13 mouse cellular contexts compared by ENCODE assay signal in genomic region chr3:39010544-39010943, GRCm38 (mm10).
A peak's percentile ranks its signal among the peaks of the same experiment; 100 is the strongest.
DNase-seq lines count a peak whose midpoint lies in the region; ATAC-seq and TF ChIP-seq lines count a peak whose summit lies in the region.
"Had no signal": no experiment of that assay in that cellular context is flagged by ENCODE, and none has a peak within 500 bp of the region (broad histone marks: within the 10 kb centered on the region; RNA-seq: fewer than 3 reads in every experiment).

No protein-coding gene starts in this region.

- no peak for TF ChIP-seq EP300 in heart, adult 2 months (IDR thresholded peaks at IDR 0.05; ENCODE audit: insufficient read depth, low read depth, low read length)

- H3K27ac ChIP-seq in heart, adult 2 months = no peak overlapping the region
- 0 out of 2 replicates have a peak overlapping the region, but pooled peaks have one; percentile 21 for H3K27ac ChIP-seq in forebrain, postnatal 0 days (ENCODE audit: low read depth, low read length)
- no peak overlapping the region for H3K27ac ChIP-seq in embryonic facial prominence, embryonic 10.5 days (replicated peaks)
- H3K27ac ChIP-seq: limb, embryonic 13.5 days had no signal

- peak; percentile 81 for DNase-seq in heart, adult 11 months
- no peak for DNase-seq in heart, adult 2 months
- DNase-seq in brain, embryonic 14.5 days (ENCODE audit: low read depth) = peak; percentile 81
- peak; percentile 26 for DNase-seq in forebrain, postnatal 0 days
- DNase-seq in left cerebral cortex, postnatal 14 days (ENCODE audit: low spot score in 2 of 2) = peak; percentile 25 to 61
- no peak for DNase-seq in kidney, adult 18-20 months
- DNase-seq in embryonic facial prominence, embryonic 10.5 days (ENCODE audit: low spot score) = no peak
- DNase-seq in spleen, adult 18-20 months = no peak
- DNase-seq: heart, postnatal 10 days; lung, postnatal 14 days; thymus, adult 18-20 months had no signal

- peak; percentile 51; the same call in 1 of the 2 replicates for ATAC-seq in forebrain, postnatal 0 days

- intact Hi-C loops in heart, adult 2 months (cut with DNase I) = no loop called here
- intact Hi-C loops in left cerebral cortex, postnatal 14 days (cut with DNase I) = no loop called here

- no peaks in the 10 kb centered on the region for H3K79me2 ChIP-seq in heart, adult 2 months (replicated peaks; ENCODE audit: control insufficient read depth, insufficient read depth, low read length)

- no peak overlapping the region for H3K4me2 ChIP-seq in forebrain, postnatal 0 days (ENCODE audit: low read depth)
- H3K4me2 ChIP-seq: limb, embryonic 13.5 days had no signal

- no peaks in the 10 kb centered on the region for H3K36me3 ChIP-seq in heart, adult 2 months (ENCODE audit: control insufficient read depth, insufficient read depth, low read length)
- H3K36me3 ChIP-seq in forebrain, postnatal 0 days (ENCODE audit: insufficient read depth) = peaks cover 23% of the 10 kb centered on the region
- peaks cover 59% of the 10 kb centered on the region for H3K36me3 ChIP-seq in embryonic facial prominence, embryonic 10.5 days (replicated peaks)

- no peak overlapping the region for H3K9ac ChIP-seq in heart, adult 2 months (ENCODE audit: low read depth, low read length)
- no peak overlapping the region for H3K9ac ChIP-seq in forebrain, postnatal 0 days
- H3K9ac ChIP-seq: limb, embryonic 13.5 days had no signal

- TF ChIP-seq POLR2A in heart, adult 2 months (IDR thresholded peaks at IDR 0.05; ENCODE audit: insufficient read depth, low read depth, low read length) = no peak
- no peak for TF ChIP-seq POLR2A in brain, embryonic 14.5 days (IDR thresholded peaks at IDR 0.05; ENCODE audit: borderline replicate concordance, extremely low read depth, insufficient read depth, insufficient read length, poor library complexity, severe bottlenecking)

- no peaks in the 10 kb centered on the region for H3K27me3 ChIP-seq in heart, adult 2 months (ENCODE audit: control insufficient read depth, insufficient read depth, low read length)
- no peaks in the 10 kb centered on the region for H3K27me3 ChIP-seq in forebrain, postnatal 0 days (ENCODE audit: insufficient read depth, low read length)
- no peaks in the 10 kb centered on the region for H3K27me3 ChIP-seq in embryonic facial prominence, embryonic 10.5 days (replicated peaks; ENCODE audit: low read depth, poor library complexity, severe bottlenecking)
- H3K27me3 ChIP-seq: CH12.LX; limb, embryonic 13.5 days had no signal

- 65% methylated on average over 7 of the region's 7 CpGs for WGBS in heart, adult 2 months
- 34% methylated on average over 7 of the region's 7 CpGs for WGBS in forebrain, postnatal 0 days
- 85% methylated on average over 7 of the region's 7 CpGs for WGBS in embryonic facial prominence, embryonic 10.5 days

- H3K9me3 ChIP-seq in forebrain, postnatal 0 days (ENCODE audit: low read length) = no peaks in the 10 kb centered on the region
- H3K9me3 ChIP-seq in embryonic facial prominence, embryonic 10.5 days = no peaks in the 10 kb centered on the region
- H3K9me3 ChIP-seq: limb, embryonic 13.5 days had no signal

- no peak overlapping the region for H3K4me3 ChIP-seq in heart, adult 2 months
- H3K4me3 ChIP-seq in forebrain, postnatal 0 days (ENCODE audit: low read depth, low read length) = no peak overlapping the region
- no peak overlapping the region for H3K4me3 ChIP-seq in embryonic facial prominence, embryonic 10.5 days
- H3K4me3 ChIP-seq: limb, embryonic 13.5 days had no signal

- H3K4me1 ChIP-seq in heart, adult 2 months (ENCODE audit: control insufficient read depth, insufficient read depth, low read length) = no peaks in the 10 kb centered on the region
- 0 out of 2 replicates have a peak, but pooled peaks cover 5% of the 10 kb centered on the region for H3K4me1 ChIP-seq in forebrain, postnatal 0 days (ENCODE audit: insufficient read depth)
- no peaks in the 10 kb centered on the region for H3K4me1 ChIP-seq in embryonic facial prominence, embryonic 10.5 days

- TF ChIP-seq CTCF in heart, adult 2 months (IDR thresholded peaks at IDR 0.05) = no peak
- no peak for TF ChIP-seq CTCF in brain, embryonic 14.5 days (IDR thresholded peaks at IDR 0.05; ENCODE audit: borderline replicate concordance, extremely low read depth, insufficient read depth, insufficient read length)
- no peak for TF ChIP-seq CTCF in forebrain, postnatal 0 days (IDR thresholded peaks at IDR 0.05; ENCODE audit: low read depth)

Comparison
In these comparisons a context has a peak if more than half of its experiments do, and no peak if none do; other contexts are left out.
1. DNase-seq: peak in heart, adult 11 months (single experiment), brain, embryonic 14.5 days (single experiment), forebrain, postnatal 0 days (single experiment) and left cerebral cortex, postnatal 14 days (2 of 2); none in heart, adult 2 months (0 of 2), kidney, adult 18-20 months (single experiment), embryonic facial prominence, embryonic 10.5 days (single experiment) and spleen, adult 18-20 months (0 of 2).